Mouse (Mus musculus) small intestine, adult 2 months (tissue): ENCODE data around the gene Plin3. TPM values are rescaled to one million over a fixed set of nuclear protein-coding genes. Genes with fewer than 3 reads are reported as not detected.
A peak's percentile ranks its signal among the peaks of the same experiment; 100 is the strongest.

Experiments used
- H3K27ac ChIP-seq: fragments of 200-500 bp; 2 replicates; pipeline ENCODE4 v1.5.1; 2012; ENCODE audit warnings: low read depth, low read length, control low read depth, inconsistent platforms; ENCODE audit not compliant: insufficient read depth
- H3K27me3 ChIP-seq: fragments of 200-500 bp; 2 replicates; pipeline ENCODE4 v1.6.1; 2012; ENCODE audit warnings: mild to moderate bottlenecking, moderate library complexity, low read length, inconsistent platforms; ENCODE audit not compliant: control insufficient read depth, insufficient read depth
- H3K36me3 ChIP-seq: fragments of 200-500 bp; 2 replicates; pipeline ENCODE4 v1.6.1; 2012; ENCODE audit warnings: mild to moderate bottlenecking, low read length, control low read depth, inconsistent platforms; ENCODE audit not compliant: control insufficient read depth, insufficient read depth
- H3K4me1 ChIP-seq: fragments of 200-500 bp; 2 replicates; pipeline ENCODE4 v1.6.1; 2012; ENCODE audit warnings: low read length, inconsistent platforms, mixed read lengths; ENCODE audit not compliant: control insufficient read depth, insufficient read depth, insufficient read length
- H3K4me3 ChIP-seq: fragments of 200-500 bp; 2 replicates; pipeline ENCODE4 v1.5.1; 2012; ENCODE audit warnings: low read depth, mild to moderate bottlenecking, control low read depth, inconsistent platforms, low read length, moderate library complexity
- CTCF ChIP-seq: fragments of 200-500 bp; IDR thresholded peaks from 2 replicates; pipeline ENCODE4 v1.5.1; 2012; ENCODE audit warnings: low read depth, mild to moderate bottlenecking, control low read depth, inconsistent platforms, low read length, moderate library complexity, mixed read lengths; ENCODE audit not compliant: insufficient replicate concordance, insufficient read length; ENCODE audit errors: extremely low read depth
- POLR2A ChIP-seq: fragments of 200-500 bp; IDR thresholded peaks from 2 replicates; pipeline ENCODE4 v1.6.1; 2012; ENCODE audit warnings: low read depth, mild to moderate bottlenecking, control low read depth, inconsistent platforms, low read length, moderate library complexity
- WGBS: fragments of 180-500 bp; shearing (Covaris S2); methylation state at CpG from one replicate; pipeline ENCODE4 v1.1.7; 2018; 5-methylcytosine and 5-hydroxymethylcytosine counted together
- polyA plus RNA-seq: library from polyadenylated mRNA; depleted of rRNA; stranded (reverse); fragments of >200 nt; gene quantifications from 2 replicates; pipeline ENCODE4 v1.2.3, GENCODE M21; 2012

Gene Plin3
- polyA plus RNA-seq, 1 experiment, result 299 TPM

DNA sequence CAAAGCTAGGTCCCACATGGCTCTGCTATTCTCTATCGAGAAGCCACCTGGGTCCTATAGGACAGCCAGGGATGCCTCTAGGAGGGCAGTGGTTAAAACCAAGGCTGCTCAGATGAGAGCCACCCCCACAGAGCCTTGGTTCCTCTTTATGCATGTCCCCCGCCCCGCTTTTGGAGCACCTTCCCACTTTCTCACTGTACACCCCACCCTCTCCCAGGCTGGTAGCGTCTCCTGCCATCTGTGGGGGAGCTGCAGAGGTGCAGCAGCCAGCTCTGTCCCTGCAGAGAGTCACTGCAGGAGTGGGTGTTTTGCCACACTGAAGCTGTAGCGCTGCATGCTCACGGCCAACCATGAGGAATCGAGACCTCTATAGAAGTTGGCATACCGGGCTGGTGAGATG lies 9.4 kb downstream of the Plin3 start:
- 91% methylated on average over 8 of the region's 8 CpGs for WGBS

DNA sequence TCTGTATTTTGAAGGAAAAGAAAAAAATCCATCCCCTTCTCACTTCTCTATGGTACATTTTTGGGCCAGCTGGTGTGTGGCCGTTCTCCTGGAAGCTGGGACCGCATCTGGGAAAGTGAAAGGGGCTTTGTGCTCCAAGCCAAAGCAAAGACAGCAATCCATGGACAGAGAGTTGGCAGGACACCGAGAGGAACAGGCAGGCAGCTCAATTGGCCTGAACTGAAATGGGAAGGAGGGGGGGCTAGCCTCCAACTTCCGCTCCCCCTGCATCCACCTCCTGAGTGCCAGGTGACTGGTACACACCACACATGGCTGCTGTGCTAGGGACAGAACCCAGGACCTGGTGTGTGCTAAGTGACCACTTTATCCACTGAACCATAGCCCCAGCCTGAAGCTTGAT lies 9.9 kb downstream of the Plin3 start:
- Histone ChIP-seq H3K4me3 (no peak overlapping the region), H3K27me3 (no peaks in the 10 kb centered on the region), H3K36me3 (peaks cover 74% of the 10 kb centered on the region), H3K4me1 (peaks cover 25% of the 10 kb centered on the region), H3K27ac (no peak overlapping the region)
- TF ChIP-seq CTCF (no peak), POLR2A (no peak)
- 85% methylated on average over 4 of the region's 4 CpGs for WGBS

More for the DNA sequence above, 9.4 kb downstream of the Plin3 start:
- no peak overlapping the region for H3K27ac ChIP-seq
- H3K4me3 ChIP-seq, result no peak overlapping the region
- peaks cover 71% of the 10 kb centered on the region for H3K36me3 ChIP-seq
- peaks cover 20% of the 10 kb centered on the region for H3K4me1 ChIP-seq
- TF ChIP-seq POLR2A (no peak), CTCF (no peak)
- H3K27me3 ChIP-seq, result no peaks in the 10 kb centered on the region

DNA sequence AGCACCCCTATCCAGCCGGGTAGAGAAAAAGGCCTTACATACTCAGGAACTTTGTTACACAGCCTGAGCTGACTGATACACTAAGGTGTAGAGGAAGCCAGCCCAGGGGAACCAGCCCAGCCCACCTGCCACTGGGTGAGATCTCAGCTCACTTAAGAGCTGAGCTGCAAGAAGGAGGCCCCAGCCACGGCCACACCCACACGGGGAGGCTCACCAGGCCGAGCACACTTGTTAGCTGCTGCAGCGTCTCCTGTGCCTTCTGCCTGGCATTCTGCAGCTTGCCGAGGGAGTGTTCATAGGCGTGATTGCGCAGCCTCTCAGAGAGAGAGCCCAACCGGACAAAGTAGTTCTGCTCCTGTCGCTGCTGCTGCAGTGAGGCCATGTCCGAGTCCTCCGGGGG lies 11.5 kb downstream of the Plin3 start:
- 81% methylated on average over 12 of the region's 12 CpGs for WGBS
- H3K27me3 ChIP-seq, result no peaks in the 10 kb centered on the region
- H3K4me1 ChIP-seq, result peaks cover 25% of the 10 kb centered on the region
- H3K36me3 ChIP-seq, result peaks cover 65% of the 10 kb centered on the region
- no peak overlapping the region for H3K4me3 ChIP-seq
- H3K27ac ChIP-seq, result no peak overlapping the region
- TF ChIP-seq POLR2A (no peak), CTCF (no peak)

DNA sequence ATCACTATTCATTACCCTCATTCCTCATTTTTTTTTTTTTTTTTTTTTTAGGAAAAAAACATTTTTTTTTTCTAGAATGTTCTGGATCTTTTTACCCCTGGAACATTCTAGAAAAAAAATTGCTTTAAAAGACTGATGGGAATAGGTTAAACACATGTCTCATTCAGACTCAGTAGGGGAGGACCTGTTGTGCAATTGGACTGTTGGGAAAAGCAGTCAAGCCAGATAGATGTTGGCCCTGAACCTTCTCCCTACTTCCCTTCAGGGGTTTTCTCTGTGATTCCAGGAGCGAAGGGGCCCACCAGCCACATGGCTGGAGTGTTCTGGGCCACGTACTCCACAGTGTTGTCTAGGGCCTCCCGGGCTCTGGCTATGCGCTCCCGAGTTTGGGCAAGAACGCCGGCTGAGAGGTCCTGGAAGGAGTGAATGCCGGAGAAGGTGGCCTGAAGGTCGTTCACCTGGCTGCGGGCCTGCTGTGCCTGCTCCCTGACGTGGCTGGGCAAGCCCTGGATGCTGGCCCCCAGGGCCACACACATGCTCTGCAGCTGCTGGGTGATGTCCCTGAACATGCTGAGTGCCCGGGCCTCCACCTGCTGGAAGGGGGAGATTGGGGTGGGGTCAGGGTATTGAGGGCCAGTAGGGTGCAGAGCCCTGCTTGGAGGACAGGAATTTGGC lies 13.1 kb downstream of the Plin3 start:
- Histone ChIP-seq H3K4me3 (no peak overlapping the region), H3K27me3 (no peaks in the 10 kb centered on the region), H3K27ac (no peak overlapping the region), H3K4me1 (peaks cover 25% of the 10 kb centered on the region), H3K36me3 (peaks cover 49% of the 10 kb centered on the region)
- no peak for TF ChIP-seq POLR2A
- TF ChIP-seq CTCF, result no peak
- 91% methylated on average over 12 of the region's 12 CpGs for WGBS

DNA sequence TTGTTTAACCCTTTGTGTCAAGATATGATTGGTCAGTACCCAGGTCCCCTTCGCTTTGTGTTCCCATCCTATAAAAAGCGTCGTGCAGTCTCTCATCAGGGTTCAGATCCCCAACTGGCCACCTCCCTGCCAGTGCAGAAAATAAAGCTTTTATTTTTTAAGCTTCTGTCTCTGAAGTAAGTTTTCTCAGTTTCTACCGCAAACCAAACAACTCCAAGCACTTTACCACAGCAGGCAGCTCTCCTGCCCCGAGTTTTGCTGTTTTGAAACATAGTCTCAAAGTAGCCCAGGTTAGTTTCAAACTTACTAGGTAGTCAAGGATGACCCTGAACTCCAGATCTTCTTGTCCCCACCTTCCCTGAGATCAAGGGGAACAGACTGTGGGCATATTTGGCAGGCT lies 14.3 kb downstream of the Plin3 start:
- no peak overlapping the region for H3K4me3 ChIP-seq
- H3K27ac ChIP-seq, result peak overlapping the region; percentile 87
- peaks cover 37% of the 10 kb centered on the region for H3K4me1 ChIP-seq
- H3K27me3 ChIP-seq, result no peaks in the 10 kb centered on the region
- WGBS, result 55% methylated on average over 5 of the region's 5 CpGs
- TF ChIP-seq POLR2A (no peak), CTCF (no peak)
- H3K36me3 ChIP-seq, result peaks cover 49% of the 10 kb centered on the region

DNA sequence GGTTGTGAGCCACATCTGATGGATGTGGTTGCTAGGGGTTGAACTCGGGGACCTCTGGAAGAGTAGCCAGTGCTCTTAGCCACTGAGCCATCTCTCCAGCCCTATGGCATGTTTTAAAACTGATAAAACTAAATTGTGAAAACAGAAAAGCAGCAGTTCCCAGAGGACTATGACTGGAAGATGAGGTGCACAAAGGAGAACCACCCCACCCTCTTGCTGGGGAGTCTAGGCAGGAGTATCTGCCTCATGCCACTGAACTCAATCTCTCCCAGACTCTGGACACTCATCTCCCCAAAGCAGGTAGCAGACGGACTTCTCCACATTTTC lies 15.1 kb downstream of the Plin3 start:
- peaks cover 37% of the 10 kb centered on the region for H3K4me1 ChIP-seq
- H3K4me3 ChIP-seq, result no peak overlapping the region
- peaks cover 42% of the 10 kb centered on the region for H3K36me3 ChIP-seq
- no peaks in the 10 kb centered on the region for H3K27me3 ChIP-seq
- H3K27ac ChIP-seq, result peak overlapping the region; percentile 87
- WGBS, result 17% methylated on average over 2 of the region's 2 CpGs
- peak; percentile 20; the same call in 1 of the 2 replicates for TF ChIP-seq CTCF
- no peak for TF ChIP-seq POLR2A

DNA sequence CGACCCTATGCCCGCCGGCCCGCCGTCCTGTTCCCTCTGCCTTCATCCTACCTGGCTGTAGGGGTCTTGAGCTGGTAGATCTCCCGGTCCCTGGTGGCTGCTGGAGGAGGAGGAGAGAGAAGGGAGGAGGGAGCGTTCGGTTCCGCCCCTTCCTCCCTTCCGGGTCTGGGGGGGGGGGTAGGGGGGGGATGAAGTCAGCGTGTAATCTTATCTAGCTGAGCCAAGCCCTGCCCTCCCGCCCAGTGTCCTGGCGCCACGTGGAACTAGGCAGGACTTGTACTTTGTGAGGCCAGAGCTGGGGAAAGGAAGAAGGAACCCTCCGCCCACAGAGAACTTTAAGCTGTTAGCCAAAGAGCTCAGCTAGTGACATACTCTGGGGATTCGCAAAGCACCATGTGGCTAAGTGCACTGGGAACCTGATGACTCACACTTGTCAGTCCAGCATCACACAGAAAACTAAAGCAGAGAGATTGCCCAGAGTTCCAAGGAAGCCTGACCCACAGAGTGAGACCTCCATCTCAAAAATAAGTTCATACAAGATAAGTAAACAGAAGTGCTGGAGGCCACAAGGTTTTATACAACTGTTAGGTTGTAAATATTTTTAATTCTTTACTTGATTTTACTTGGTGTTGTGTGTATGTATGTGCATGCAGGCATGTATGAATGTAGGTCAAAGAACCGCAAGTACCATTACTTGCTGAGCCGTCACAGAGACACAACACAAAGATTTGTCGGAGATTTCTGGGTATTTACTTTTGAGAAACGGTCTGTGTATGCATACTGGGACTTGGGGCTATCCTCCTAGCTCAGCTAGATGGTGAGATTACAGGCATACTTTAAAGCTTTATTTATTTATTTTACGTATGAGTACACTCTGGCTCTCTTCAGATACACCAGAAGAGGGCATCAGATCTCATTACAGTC lies 15.8 kb downstream of the Plin3 start, which contains the start of gene Ticam1:
Gene Ticam1 (minus strand): TSS at position 144 of the 924 bp plus-strand sequence.
- peak within 1 kb of the TSS; percentile 96 for H3K27ac ChIP-seq
- peaks cover 47% of the 10 kb centered on the region for H3K36me3 ChIP-seq
- H3K4me3 ChIP-seq, result peak within 1 kb of the TSS; percentile 86
- peaks cover 42% of the 10 kb centered on the region for H3K4me1 ChIP-seq
- peak; percentile 71 for TF ChIP-seq POLR2A
- TF ChIP-seq CTCF, result no peak; the same call in 1 of the 2 replicates
- 1% methylated on average over 20 of the region's 21 CpGs for WGBS
- no peaks in the 10 kb centered on the region for H3K27me3 ChIP-seq
